Mouse (Mus musculus) MEL (cell line): ENCODE measurements around the gene Gm7694. TPM values are rescaled to one million over a fixed set of nuclear protein-coding genes. Genes with fewer than 3 reads are reported as not detected.

ENCODE experiments used
- DNase-seq: peaks from one replicate; pipeline ENCODE4 v3.0.0; 2011; ENCODE audit warnings: low read depth, low spot score
- H3K27ac ChIP-seq: 2 replicates; pipeline ENCODE4 v1.5.1; 2012; ENCODE audit warnings: low read depth, mild to moderate bottlenecking, control low read depth, low read length, moderate library complexity; ENCODE audit not compliant: control insufficient read depth
- H3K27me3 ChIP-seq, 2 experiments: fragments of 150-350 bp in 1 of 2; sonication (generic) in 1 of 2; 2 replicates each; pipeline ENCODE4 v1.6.1; 2012; ENCODE audit warnings: low read length in 2 of 2, mild to moderate bottlenecking in 2 of 2, improper control_type of control experiment in 1 of 2, moderate library complexity in 1 of 2; ENCODE audit not compliant: insufficient read depth in 2 of 2, control insufficient read depth in 1 of 2
- H3K36me3 ChIP-seq, 2 experiments: 2 replicates each; pipeline ENCODE4 v1.6.1; 2012 to 2014; ENCODE audit warnings: low read length in 2 of 2, improper control_type of control experiment in 1 of 2, inconsistent platforms in 1 of 2, mild to moderate bottlenecking in 1 of 2; ENCODE audit not compliant: insufficient read depth in 2 of 2, control insufficient read depth in 1 of 2
- H3K4me1 ChIP-seq, 2 experiments: fragments of 150-350 bp in 1 of 2; sonication (generic) in 1 of 2; 2 replicates each; pipeline ENCODE4 v1.6.1; 2012; ENCODE audit warnings: low read length in 2 of 2, improper control_type of control experiment in 1 of 2, mild to moderate bottlenecking in 1 of 2; ENCODE audit not compliant: insufficient read depth in 2 of 2, control insufficient read depth in 1 of 2
- H3K4me3 ChIP-seq, 2 experiments: fragments of 150-350 bp in 1 of 2; sonication (generic) in 1 of 2; 2 replicates each; pipeline ENCODE4 v1.5.1; 2012; ENCODE audit warnings: low read depth in 2 of 2, low read length in 2 of 2, mild to moderate bottlenecking in 2 of 2, moderate library complexity in 2 of 2, control low read depth in 1 of 2, improper control_type of control experiment in 1 of 2; ENCODE audit not compliant: control insufficient read depth in 1 of 2, insufficient read depth in 1 of 2
- H3K79me2 ChIP-seq: 2 replicates; pipeline ENCODE4 v1.6.1; 2012; ENCODE audit warnings: mild to moderate bottlenecking, low read length, moderate library complexity; ENCODE audit not compliant: control insufficient read depth, poor library complexity, insufficient read depth
- H3K9ac ChIP-seq: 2 replicates; pipeline ENCODE4 v1.6.1; 2012; ENCODE audit warnings: low read depth, mild to moderate bottlenecking, control low read depth, low read length, moderate library complexity; ENCODE audit not compliant: control insufficient read depth, poor library complexity, severe bottlenecking
- H3K9me3 ChIP-seq: fragments of 150-350 bp; sonication (generic); replicated peaks from 2 replicates; pipeline ENCODE4 v1.6.1; 2012; ENCODE audit warnings: mild to moderate bottlenecking, low read length, improper control_type of control experiment, moderate library complexity; ENCODE audit not compliant: insufficient read depth
- CHD1 ChIP-seq: IDR thresholded peaks from 2 replicates; pipeline ENCODE4 v1.6.1; 2012; ENCODE audit warnings: low read depth, mild to moderate bottlenecking, inconsistent platforms, low read length, improper control_type of control experiment
- CHD2 ChIP-seq: IDR thresholded peaks from 2 replicates; pipeline ENCODE4 v1.6.1; 2011; ENCODE audit warnings: low read length, improper control_type of control experiment
- EP300 ChIP-seq, 2 experiments: IDR thresholded peaks; 2 replicates each; pipeline ENCODE4 v1.6.1; 2011; ENCODE audit warnings: improper control_type of control experiment in 2 of 2, low read length in 2 of 2, low read depth in 1 of 2, mild to moderate bottlenecking in 1 of 2
- GABPA ChIP-seq: IDR thresholded peaks from 2 replicates; pipeline ENCODE4 v1.6.1; 2012; ENCODE audit warnings: low read depth, mild to moderate bottlenecking, inconsistent platforms, low read length, improper control_type of control experiment, moderate library complexity
- HCFC1 ChIP-seq: IDR thresholded peaks from 2 replicates; pipeline ENCODE4 v1.6.1; 2012; ENCODE audit warnings: low read depth, mild to moderate bottlenecking, inconsistent platforms, low read length, improper control_type of control experiment, moderate library complexity
- JUND ChIP-seq: IDR thresholded peaks from 2 replicates; pipeline ENCODE4 v1.6.1; 2011; ENCODE audit warnings: low read depth, mild to moderate bottlenecking, improper control_type of control experiment, low read length
- KAT2A ChIP-seq: conservative IDR thresholded peaks from 2 replicates; pipeline ENCODE4 v1.6.1; 2012; ENCODE audit warnings: low read depth, low read length, improper control_type of control experiment, inconsistent platforms
- MAFK ChIP-seq: IDR thresholded peaks from 2 replicates; pipeline ENCODE4 v1.6.1; 2011; ENCODE audit warnings: low read depth, mild to moderate bottlenecking, low read length, improper control_type of control experiment, borderline replicate concordance
- MAZ ChIP-seq: IDR thresholded peaks from 2 replicates; pipeline ENCODE4 v1.6.1; 2012; ENCODE audit warnings: low read depth, mild to moderate bottlenecking, inconsistent platforms, low read length, improper control_type of control experiment
- MEF2A ChIP-seq: IDR thresholded peaks from 2 replicates; pipeline ENCODE4 v1.6.1; 2014; ENCODE audit warnings: low read depth, mild to moderate bottlenecking, inconsistent platforms, low read length, improper control_type of control experiment; ENCODE audit not compliant: poor library complexity, insufficient replicate concordance, severe bottlenecking; ENCODE audit errors: extremely low read depth
- RAD21 ChIP-seq: IDR thresholded peaks from 2 replicates; pipeline ENCODE4 v1.6.1; 2011; ENCODE audit warnings: mild to moderate bottlenecking, low read depth, low read length, improper control_type of control experiment
- RCOR1 ChIP-seq: IDR thresholded peaks from 2 replicates; pipeline ENCODE4 v1.6.1; 2012; ENCODE audit warnings: low read depth, mild to moderate bottlenecking, inconsistent platforms, low read length, improper control_type of control experiment
- SIN3A ChIP-seq: IDR thresholded peaks from 2 replicates; pipeline ENCODE4 v1.6.1; 2012; ENCODE audit warnings: low read length, improper control_type of control experiment, inconsistent platforms
- TCF12 ChIP-seq: IDR thresholded peaks from 2 replicates; pipeline ENCODE4 v1.6.1; 2014; ENCODE audit warnings: low read depth, mild to moderate bottlenecking, inconsistent platforms, low read length, improper control_type of control experiment, moderate library complexity
- USF1 ChIP-seq: IDR thresholded peaks from 2 replicates; pipeline ENCODE4 v1.6.1; 2014; ENCODE audit warnings: low read depth, mild to moderate bottlenecking, inconsistent platforms, low read length, improper control_type of control experiment, moderate library complexity
- USF2 ChIP-seq, 2 experiments: IDR thresholded peaks; 2 replicates each; pipeline ENCODE4 v1.6.1; 2011 to 2012; ENCODE audit warnings: improper control_type of control experiment in 2 of 2, low read length in 2 of 2, borderline replicate concordance in 1 of 2, inconsistent platforms in 1 of 2, low read depth in 1 of 2, mild to moderate bottlenecking in 1 of 2; ENCODE audit not compliant: insufficient read depth in 1 of 2
- polyA plus RNA-seq, 2 experiments: library from polyadenylated mRNA; stranded (reverse) in 1 of 2; unstranded in 1 of 2; fragments of >175 nt in 1 of 2; fragments of >200 nt in 1 of 2; gene quantifications; 2 replicates each; pipeline versions ENCODE4 v1.2.1 to v1.2.4; 2012; ENCODE audit warnings: low replicate concordance in 2 of 2, low read depth in 1 of 2; ENCODE audit not compliant: insufficient read length in 2 of 2, insufficient read depth in 1 of 2, missing spikeins in 1 of 2
- total RNA-seq: library from RNA; depleted of rRNA; stranded (reverse); fragments of 300-350 nt; gene quantifications from 2 replicates; pipeline ENCODE4 v1.2.3, GENCODE M21; 2012; rRNA removed

Gene Gm7694
- total RNA-seq (0.19 and 0.20 TPM in 2 replicates), polyA plus RNA-seq (1 to 10 TPM in 1 of 2 experiments, not detected in 1; 1.1 TPM)

GRCm38 (mm10) chr1:170306232-170306631 is at the start of gene Gm7694:
Gene Gm7694, minus strand, starts transcription at chr1:170306332.
- H3K36me3 ChIP-seq = no peaks in the 10 kb centered on the region
- no peaks in the 10 kb centered on the region for H3K9me3 ChIP-seq
- no peaks in the 10 kb centered on the region for H3K79me2 ChIP-seq
- no peak for DNase-seq
- H3K27me3 ChIP-seq = no peaks in the 10 kb centered on the region
- no peak within 1 kb of the TSS for H3K4me3 ChIP-seq
- no peak within 1 kb of the TSS for H3K9ac ChIP-seq
- TF ChIP-seq KAT2A = no peak
- TF ChIP-seq RCOR1 = no peak
- TF ChIP-seq RAD21 = no peak
- no peak for TF ChIP-seq SIN3A
- TF ChIP-seq MAFK = no peak
- no peak for TF ChIP-seq CHD1
- no peak within 1 kb of the TSS for H3K27ac ChIP-seq
- no peaks in the 10 kb centered on the region for H3K4me1 ChIP-seq

GRCm38 (mm10) chr1:170353335-170353734 is 47.2 kb upstream of the Gm7694 start:
- Histone ChIP-seq H3K9ac (no peak overlapping the region), H3K4me3 (no peak overlapping the region), H3K4me1 (no peaks in the 10 kb centered on the region), H3K27me3 (no peaks in the 10 kb centered on the region), H3K9me3 (no peaks in the 10 kb centered on the region), H3K79me2 (no peaks in the 10 kb centered on the region), H3K27ac (no peak overlapping the region), H3K36me3 (no peaks in the 10 kb centered on the region)
- DNase-seq = no peak
- TF ChIP-seq EP300 (IDR thresholded peaks at IDR 0.05; ENCODE audit: low read depth in 1 of 2, low read length in 2 of 2) (no peak), JUND (no peak), HCFC1 (no peak), MAFK (no peak), TCF12 (no peak), CHD2 (no peak), MEF2A (no peak), MAZ (no peak), GABPA (no peak), USF1 (no peak), USF2 (IDR thresholded peaks at IDR 0.05; ENCODE audit: borderline replicate concordance in 1 of 2, insufficient read depth in 1 of 2, low read depth in 1 of 2, low read length in 2 of 2) (no peak)
